Mouse (Mus musculus) hindbrain, embryonic 16.5 days (tissue): ENCODE data around the gene Junb. TPM values are rescaled to one million over a fixed set of nuclear protein-coding genes. Genes with fewer than 3 reads are reported as not detected.

Source experiments
- ATAC-seq: fragments of 200-750 bp; cut with Nextera tagmentation; 2 replicates; pipeline ENCODE4 v1.8.0; 2017; ENCODE audit warnings: moderate TSS enrichment, moderate library complexity
- H3K27ac ChIP-seq: fragments of 300-500 bp; sonication (generic); 2 replicates; pipeline ENCODE4 v1.5.1; 2014; ENCODE audit warnings: low read depth, mild to moderate bottlenecking, control low read depth, low read length, moderate library complexity
- H3K27me3 ChIP-seq: fragments of 300-500 bp; sonication (generic); replicated peaks from 2 replicates; pipeline ENCODE4 v1.6.1; 2014; ENCODE audit warnings: low read length; ENCODE audit not compliant: control insufficient read depth, insufficient read depth
- H3K36me3 ChIP-seq: fragments of 300-500 bp; sonication (generic); 2 replicates; pipeline ENCODE4 v1.6.1; 2014; ENCODE audit warnings: mild to moderate bottlenecking, low read length, moderate library complexity, mixed read lengths; ENCODE audit not compliant: control insufficient read depth, insufficient read depth
- H3K4me1 ChIP-seq: fragments of 300-500 bp; sonication (generic); 2 replicates; pipeline ENCODE4 v1.6.1; 2014; ENCODE audit warnings: low read depth, low read length; ENCODE audit not compliant: control insufficient read depth, insufficient read depth
- H3K4me2 ChIP-seq: fragments of 300-500 bp; sonication (generic); 2 replicates; pipeline ENCODE4 v1.6.1; 2014; ENCODE audit warnings: mild to moderate bottlenecking, low read length, control low read depth, moderate library complexity
- H3K4me3 ChIP-seq: fragments of 300-500 bp; sonication (generic); 2 replicates; pipeline ENCODE4 v1.5.1; 2014; ENCODE audit warnings: mild to moderate bottlenecking, low read length, control low read depth, moderate library complexity
- H3K9ac ChIP-seq: fragments of 300-500 bp; sonication (generic); 2 replicates; pipeline ENCODE4 v1.6.1; 2014; ENCODE audit warnings: low read depth, mild to moderate bottlenecking, control low read depth, low read length, moderate library complexity
- H3K9me3 ChIP-seq: fragments of 300-500 bp; sonication (generic); 2 replicates; pipeline ENCODE4 v1.6.1; 2014; ENCODE audit warnings: mild to moderate bottlenecking, low read length, moderate library complexity; ENCODE audit not compliant: control insufficient read depth
- WGBS: fragments of 180-500 bp; shearing (Covaris S2); extraction: QIAGEN DNeasy Blood & Tissue Kit; methylation state at CpG from one replicate; pipeline ENCODE4 v1.1.7; 2014; 5-methylcytosine and 5-hydroxymethylcytosine counted together
- polyA plus RNA-seq: library from polyadenylated mRNA; unstranded; fragments of >200 nt; fragmentation: Nextera tagmentation; extraction: Ambion mirVana; gene quantifications from 2 replicates; pipeline ENCODE4 v1.2.1, GENCODE M21; 2015

The Junb gene
- polyA plus RNA-seq, 1 experiment from 2014 or later: 4.3 TPM

GRCm38 (mm10) chr8:84936962-84937546 is 41.5 kb downstream of the Junb start, which contains the start of gene Mast1:
Gene Mast1 (minus strand): TSS chr8:84937359.
- peak within 1 kb of the TSS; percentile 95 for H3K27ac ChIP-seq
- peak within 1 kb of the TSS; percentile 98 for H3K9ac ChIP-seq
- peak within 1 kb of the TSS; percentile 82 for H3K4me3 ChIP-seq
- no peaks in the 10 kb centered on the region; the same call in 1 of the 2 replicates for H3K36me3 ChIP-seq
- no peaks in the 10 kb centered on the region for H3K27me3 ChIP-seq
- peaks cover 20% of the 10 kb centered on the region for H3K4me1 ChIP-seq
- peak; percentile 63 for ATAC-seq
- H3K4me2 ChIP-seq: peak within 1 kb of the TSS; percentile 78
- no peaks in the 10 kb centered on the region for H3K9me3 ChIP-seq
- under 1% methylated on average over 50 of the region's 50 CpGs for WGBS

GRCm38 (mm10) chr8:84936041-84936961 is 42.2 kb downstream of the Junb start:
- Histone ChIP-seq H3K4me2 (peak overlapping the region; percentile 78), H3K9ac (peak overlapping the region; percentile 98), H3K9me3 (no peaks in the 10 kb centered on the region), H3K36me3 (no peaks in the 10 kb centered on the region; the same call in 1 of the 2 replicates), H3K27me3 (no peaks in the 10 kb centered on the region), H3K27ac (peak overlapping the region; percentile 95), H3K4me3 (peak overlapping the region; percentile 82), H3K4me1 (peaks cover 20% of the 10 kb centered on the region)
- peak; percentile 43 for ATAC-seq
- WGBS: 9% methylated on average over 22 of the region's 23 CpGs

- Histone ChIP-seq H3K4me2 (peak overlapping the region; percentile 78), H3K4me1 (peaks cover 20% of the 10 kb centered on the region), H3K9ac (peak overlapping the region; percentile 36), H3K27ac (peak overlapping the region; percentile 95), H3K9me3 (no peaks in the 10 kb centered on the region), H3K4me3 (peak overlapping the region; percentile 82), H3K36me3 (peaks cover 3% of the 10 kb centered on the region; the same call in 1 of the 2 replicates), H3K27me3 (no peaks in the 10 kb centered on the region)
- peak; percentile 26 for ATAC-seq
- 3% methylated on average over 14 of the region's 14 CpGs for WGBS
Observed at GRCm38 (mm10) chr8:84935489-84935888, 43.0 kb downstream of the Junb start.

- under 1% methylated on average over 15 of the region's 15 CpGs for WGBS
Observed at GRCm38 (mm10) chr8:84934860-84935259, 43.7 kb downstream of the Junb start.

GRCm38 (mm10) chr8:84933767-84934559 is 44.6 kb downstream of the Junb start:
- Histone ChIP-seq H3K9me3 (no peaks in the 10 kb centered on the region), H3K27me3 (no peaks in the 10 kb centered on the region), H3K4me1 (peaks cover 26% of the 10 kb centered on the region), H3K4me2 (peak overlapping the region; percentile 78), H3K36me3 (peaks cover 6% of the 10 kb centered on the region; the same call in 1 of the 2 replicates), H3K4me3 (peak overlapping the region; percentile 82), H3K27ac (no peak overlapping the region), H3K9ac (0 out of 2 replicates have a peak overlapping the region, but pooled peaks have one; percentile 4)
- ATAC-seq: no peak
- WGBS: 85% methylated on average over 16 of the region's 16 CpGs

More at GRCm38 (mm10) chr8:84934860-84935259, 43.7 kb downstream of the Junb start:
- H3K27me3 ChIP-seq: no peaks in the 10 kb centered on the region
- ATAC-seq: peak; percentile 66
- H3K9me3 ChIP-seq: no peaks in the 10 kb centered on the region
- H3K36me3 ChIP-seq: peaks cover 6% of the 10 kb centered on the region; the same call in 1 of the 2 replicates
- H3K4me1 ChIP-seq: peaks cover 20% of the 10 kb centered on the region
- no peak overlapping the region; the same call in 1 of the 2 replicates for H3K27ac ChIP-seq
- H3K4me2 ChIP-seq: peak overlapping the region; percentile 78
- H3K4me3 ChIP-seq: peak overlapping the region; percentile 82
- H3K9ac ChIP-seq: peak overlapping the region; percentile 36

GRCm38 (mm10) chr8:84930582-84930981 is 47.9 kb downstream of the Junb start:
- Histone ChIP-seq H3K4me2 (no peak overlapping the region), H3K4me1 (peaks cover 25% of the 10 kb centered on the region), H3K36me3 (peaks cover 17% of the 10 kb centered on the region), H3K9ac (no peak overlapping the region), H3K9me3 (no peaks in the 10 kb centered on the region), H3K27me3 (no peaks in the 10 kb centered on the region), H3K27ac (no peak overlapping the region), H3K4me3 (no peak overlapping the region)
- no peak for ATAC-seq
- WGBS: 90% methylated on average over 13 of the region's 13 CpGs

- peak; percentile 79 for ATAC-seq
- WGBS: 3% methylated on average over 52 of the region's 52 CpGs
Observed at GRCm38 (mm10) chr8:84928456-84929306, 49.8 kb downstream of the Junb start.

GRCm38 (mm10) chr8:84927513-84927912 is 51.0 kb downstream of the Junb start:
- no peak overlapping the region for H3K4me2 ChIP-seq
- H3K27ac ChIP-seq: no peak overlapping the region
- no peak for ATAC-seq
- WGBS: 90% methylated on average over 1 of the region's 1 CpGs
- H3K36me3 ChIP-seq: peaks cover 32% of the 10 kb centered on the region
- H3K9me3 ChIP-seq: no peaks in the 10 kb centered on the region
- no peaks in the 10 kb centered on the region for H3K27me3 ChIP-seq
- H3K4me1 ChIP-seq: peaks cover 6% of the 10 kb centered on the region
- H3K4me3 ChIP-seq: no peak overlapping the region
- no peak overlapping the region for H3K9ac ChIP-seq

More at GRCm38 (mm10) chr8:84928456-84929306, 49.8 kb downstream of the Junb start:
- Histone ChIP-seq H3K4me2 (peak overlapping the region; percentile 54), H3K27ac (no peak overlapping the region), H3K4me3 (peak overlapping the region; percentile 32), H3K9ac (0 out of 2 replicates have a peak overlapping the region, but pooled peaks have one; percentile 37), H3K9me3 (no peaks in the 10 kb centered on the region), H3K36me3 (peaks cover 26% of the 10 kb centered on the region), H3K27me3 (no peaks in the 10 kb centered on the region), H3K4me1 (peaks cover 8% of the 10 kb centered on the region)
